Mouse (Mus musculus): ENCODE results near the gene Ergic2. TPM values are rescaled to one million over a fixed set of nuclear protein-coding genes. Genes with fewer than 3 reads are reported as not detected.

The Ergic2 gene
- polyA plus RNA-seq, 1 experiment from 2014 or later, result 235 TPM

DNA sequence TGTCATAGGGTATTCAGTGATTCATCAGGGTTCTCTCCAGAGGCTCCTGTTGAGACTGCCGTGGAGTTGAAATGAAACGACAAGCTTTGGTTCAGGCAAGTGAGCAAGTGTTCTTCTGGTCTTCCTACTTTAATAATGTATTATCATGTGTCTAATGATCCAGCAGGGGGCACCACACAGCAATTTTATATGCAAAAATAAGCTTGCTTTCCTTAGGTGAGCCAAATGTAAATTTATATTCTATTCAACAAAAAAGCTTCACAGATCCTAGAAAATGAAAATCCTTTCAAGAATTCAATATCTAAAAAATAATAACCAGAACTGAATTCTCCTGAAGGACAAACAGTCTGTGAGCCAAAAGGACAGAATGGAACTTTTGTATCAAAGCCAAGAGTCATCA lies 36.5 kb upstream of the Ergic2 start:
- 0 out of 2 replicates have a peak, but pooled peaks cover 2% of the 10 kb centered on the region for H3K4me1 ChIP-seq (ENCODE audit: control insufficient read depth, insufficient read depth, low read depth, low read length)
- ATAC-seq, result peak; percentile 62; the same call in 1 of the 2 replicates
- no peaks in the 10 kb centered on the region; the same call in 1 of the 2 replicates for H3K36me3 ChIP-seq (ENCODE audit: control insufficient read depth, insufficient read depth, low read length)
- H3K27ac ChIP-seq (ENCODE audit: low read depth, low read length), result peak overlapping the region; percentile 21; the same call in 1 of the 2 replicates
- no peak overlapping the region for H3K9ac ChIP-seq (ENCODE audit: low read depth, low read length)
- H3K4me2 ChIP-seq (ENCODE audit: low read length), result no peak overlapping the region
- 40% methylated on average over 2 of the region's 2 CpGs for WGBS
- no peaks in the 10 kb centered on the region for H3K27me3 ChIP-seq (replicated peaks; ENCODE audit: control insufficient read depth, insufficient read depth, low read length)
- no peaks in the 10 kb centered on the region for H3K9me3 ChIP-seq (ENCODE audit: control insufficient read depth, low read length)
- no peak overlapping the region for H3K4me3 ChIP-seq (ENCODE audit: low read length)

DNA sequence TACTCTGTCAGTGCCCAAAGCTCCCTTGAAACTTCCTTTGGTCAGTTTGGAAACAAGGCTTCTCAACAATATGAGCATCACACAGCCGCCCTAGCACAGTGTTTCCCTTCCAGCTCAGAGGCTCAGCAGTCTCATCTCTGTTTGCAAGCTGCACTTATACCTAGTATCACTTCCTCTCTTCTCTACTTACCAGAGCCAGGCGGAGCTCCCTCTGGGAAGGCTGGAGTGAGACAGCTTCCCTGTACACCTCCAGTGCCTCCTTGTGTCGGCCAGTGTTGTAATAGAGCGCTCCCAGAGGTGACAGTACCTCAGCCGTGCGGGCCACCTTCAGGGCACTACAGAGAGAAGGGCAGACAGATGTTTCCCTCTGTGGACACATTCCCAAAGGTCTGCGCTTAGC lies 34.4 kb upstream of the Ergic2 start:
- no peak for ATAC-seq
- no peak overlapping the region for H3K4me3 ChIP-seq (ENCODE audit: low read length)
- H3K4me2 ChIP-seq (ENCODE audit: low read length), result no peak overlapping the region
- WGBS, result 85% methylated on average over 7 of the region's 7 CpGs
- H3K27ac ChIP-seq (ENCODE audit: low read depth, low read length), result no peak overlapping the region
- no peak overlapping the region for H3K9ac ChIP-seq (ENCODE audit: low read depth, low read length)
- H3K36me3 ChIP-seq (ENCODE audit: control insufficient read depth, insufficient read depth, low read length), result no peaks in the 10 kb centered on the region; the same call in 1 of the 2 replicates
- 0 out of 2 replicates have a peak, but pooled peaks cover 2% of the 10 kb centered on the region for H3K4me1 ChIP-seq (ENCODE audit: control insufficient read depth, insufficient read depth, low read depth, low read length)
- no peaks in the 10 kb centered on the region for H3K9me3 ChIP-seq (ENCODE audit: control insufficient read depth, low read length)
- no peaks in the 10 kb centered on the region for H3K27me3 ChIP-seq (replicated peaks; ENCODE audit: control insufficient read depth, insufficient read depth, low read length)

DNA sequence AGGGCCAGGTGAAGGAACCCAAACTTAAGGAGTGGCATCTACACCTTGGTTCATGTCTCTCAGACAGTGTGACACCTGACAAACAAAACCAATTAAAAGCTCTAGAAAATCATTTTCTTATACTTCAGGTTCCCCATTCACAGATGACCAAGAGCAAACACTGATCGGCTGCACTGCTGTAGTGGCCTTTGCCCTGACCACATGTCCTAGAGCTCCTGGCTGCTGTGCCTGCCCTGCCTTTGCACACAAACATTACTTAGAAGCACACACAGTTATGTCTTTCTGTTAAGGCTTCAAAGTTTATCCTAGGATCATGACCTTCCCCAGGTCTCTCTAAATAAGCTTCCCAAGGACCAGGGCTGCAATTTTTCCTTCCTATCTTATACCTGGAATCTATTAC lies 32.7 kb upstream of the Ergic2 start:
- no peak for ATAC-seq
- Histone ChIP-seq H3K27ac (ENCODE audit: low read depth, low read length) (no peak overlapping the region), H3K4me2 (ENCODE audit: low read length) (no peak overlapping the region), H3K9me3 (ENCODE audit: control insufficient read depth, low read length) (no peaks in the 10 kb centered on the region), H3K9ac (ENCODE audit: low read depth, low read length) (no peak overlapping the region), H3K4me1 (ENCODE audit: control insufficient read depth, insufficient read depth, low read depth, low read length) (0 out of 2 replicates have a peak, but pooled peaks cover 2% of the 10 kb centered on the region), H3K36me3 (ENCODE audit: control insufficient read depth, insufficient read depth, low read length) (no peaks in the 10 kb centered on the region; the same call in 1 of the 2 replicates), H3K4me3 (ENCODE audit: low read length) (no peak overlapping the region), H3K27me3 (replicated peaks; ENCODE audit: control insufficient read depth, insufficient read depth, low read length) (no peaks in the 10 kb centered on the region)
- WGBS, result 67% methylated on average over 1 of the region's 1 CpGs

DNA sequence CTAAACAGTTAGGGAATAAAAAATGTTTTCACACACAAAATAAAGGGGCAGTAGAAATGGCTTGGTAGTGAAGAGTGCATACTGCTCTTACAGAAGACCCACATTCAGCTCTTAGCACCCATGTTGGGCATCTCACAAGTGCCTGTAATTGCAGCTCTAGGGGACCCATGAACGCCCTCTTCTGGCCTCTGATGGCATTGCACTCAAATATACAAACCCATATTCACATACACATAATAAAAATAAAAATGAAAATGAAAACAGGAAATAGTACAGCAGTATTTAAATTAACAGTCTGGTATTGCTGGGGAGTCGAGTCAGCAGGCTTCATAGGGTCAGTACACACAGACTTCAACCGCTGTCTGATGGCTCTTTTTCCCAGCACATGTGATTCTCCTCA lies 30.1 kb upstream of the Ergic2 start:
- WGBS, result 73% methylated on average over 3 of the region's 3 CpGs
- Histone ChIP-seq H3K4me1 (ENCODE audit: control insufficient read depth, insufficient read depth, low read depth, low read length) (no peaks in the 10 kb centered on the region), H3K9ac (ENCODE audit: low read depth, low read length) (no peak overlapping the region), H3K9me3 (ENCODE audit: control insufficient read depth, low read length) (no peaks in the 10 kb centered on the region), H3K27ac (ENCODE audit: low read depth, low read length) (no peak overlapping the region), H3K36me3 (ENCODE audit: control insufficient read depth, insufficient read depth, low read length) (no peaks in the 10 kb centered on the region; the same call in 1 of the 2 replicates), H3K4me2 (ENCODE audit: low read length) (no peak overlapping the region), H3K27me3 (replicated peaks; ENCODE audit: control insufficient read depth, insufficient read depth, low read length) (no peaks in the 10 kb centered on the region), H3K4me3 (ENCODE audit: low read length) (no peak overlapping the region)
- no peak for ATAC-seq

GRCm38 (mm10) chr6:148241685-148242084 lies 29.5 kb upstream of the Ergic2 start:
- no peaks in the 10 kb centered on the region for H3K27me3 ChIP-seq (replicated peaks; ENCODE audit: control insufficient read depth, insufficient read depth, low read length)

GRCm38 (mm10) chr6:148239311-148239710 lies 27.1 kb upstream of the Ergic2 start:
- no peak for ATAC-seq
- no peaks in the 10 kb centered on the region for H3K36me3 ChIP-seq (ENCODE audit: control insufficient read depth, insufficient read depth, low read length)
- H3K4me1 ChIP-seq (ENCODE audit: control insufficient read depth, insufficient read depth, low read depth, low read length), result no peaks in the 10 kb centered on the region
- WGBS, result 88% methylated on average over 1 of the region's 1 CpGs
- H3K27ac ChIP-seq (ENCODE audit: low read depth, low read length), result no peak overlapping the region
- H3K9me3 ChIP-seq (ENCODE audit: control insufficient read depth, low read length), result no peaks in the 10 kb centered on the region
- no peak overlapping the region for H3K9ac ChIP-seq (ENCODE audit: low read depth, low read length)
- no peak overlapping the region for H3K4me2 ChIP-seq (ENCODE audit: low read length)
- H3K4me3 ChIP-seq (ENCODE audit: low read length), result no peak overlapping the region
- H3K27me3 ChIP-seq (replicated peaks; ENCODE audit: control insufficient read depth, insufficient read depth, low read length), result no peaks in the 10 kb centered on the region

More at GRCm38 (mm10) chr6:148241685-148242084, 29.5 kb upstream of the Ergic2 start:
- Histone ChIP-seq H3K4me1 (ENCODE audit: control insufficient read depth, insufficient read depth, low read depth, low read length) (no peaks in the 10 kb centered on the region), H3K4me3 (ENCODE audit: low read length) (no peak overlapping the region), H3K9ac (ENCODE audit: low read depth, low read length) (no peak overlapping the region), H3K36me3 (ENCODE audit: control insufficient read depth, insufficient read depth, low read length) (no peaks in the 10 kb centered on the region; the same call in 1 of the 2 replicates), H3K4me2 (ENCODE audit: low read length) (no peak overlapping the region), H3K27ac (ENCODE audit: low read depth, low read length) (no peak overlapping the region), H3K9me3 (ENCODE audit: control insufficient read depth, low read length) (no peaks in the 10 kb centered on the region)
- WGBS, result 90% methylated on average over 5 of the region's 5 CpGs
- no peak for ATAC-seq

- Histone ChIP-seq H3K4me3 (ENCODE audit: low read length) (no peak overlapping the region), H3K27ac (ENCODE audit: low read depth, low read length) (no peak overlapping the region), H3K9ac (ENCODE audit: low read depth, low read length) (no peak overlapping the region), H3K9me3 (ENCODE audit: control insufficient read depth, low read length) (no peaks in the 10 kb centered on the region), H3K4me1 (ENCODE audit: control insufficient read depth, insufficient read depth, low read depth, low read length) (no peaks in the 10 kb centered on the region), H3K27me3 (replicated peaks; ENCODE audit: control insufficient read depth, insufficient read depth, low read length) (no peaks in the 10 kb centered on the region), H3K4me2 (ENCODE audit: low read length) (no peak overlapping the region), H3K36me3 (ENCODE audit: control insufficient read depth, insufficient read depth, low read length) (no peaks in the 10 kb centered on the region)
- ATAC-seq, result no peak
- 51% methylated on average over 5 of the region's 5 CpGs for WGBS
Observed at GRCm38 (mm10) chr6:148237453-148237852, 25.3 kb upstream of the Ergic2 start.

DNA sequence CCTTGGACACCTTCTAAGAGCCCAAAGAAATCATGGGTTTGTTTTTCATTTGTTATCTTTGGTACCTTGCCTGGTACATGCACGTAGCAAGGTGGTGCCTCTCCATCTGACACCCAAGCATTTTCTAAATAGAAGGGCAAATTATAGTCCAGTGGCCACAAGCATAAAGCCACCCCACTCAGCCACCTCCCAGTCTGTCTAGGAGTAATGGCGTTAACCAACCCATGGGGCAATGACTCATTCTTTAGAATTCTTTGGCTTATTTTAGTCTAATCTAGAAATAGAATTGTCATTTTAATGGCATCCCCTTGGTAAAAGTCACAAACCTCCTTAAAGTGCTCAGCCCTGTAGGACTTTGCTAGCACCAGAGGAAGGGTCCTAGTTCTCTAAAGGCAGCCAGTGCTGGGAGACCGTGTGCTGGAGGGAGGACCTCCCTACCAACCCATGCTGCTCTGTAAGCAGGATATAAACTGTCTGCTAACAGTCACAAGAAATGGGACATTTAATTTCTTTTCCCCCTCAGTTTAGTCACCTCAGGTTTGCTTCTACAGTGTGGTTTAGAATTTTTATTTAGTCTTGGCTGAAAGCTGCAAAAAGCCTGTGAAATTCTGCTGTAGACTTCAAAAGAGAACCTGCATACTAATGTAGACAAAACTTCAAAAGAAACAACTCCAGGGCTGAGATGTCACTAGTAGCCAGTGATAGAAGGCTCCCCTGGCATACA lies 22.1 kb upstream of the Ergic2 start:
- Histone ChIP-seq H3K27ac (ENCODE audit: low read depth, low read length) (no peak overlapping the region), H3K4me1 (ENCODE audit: control insufficient read depth, insufficient read depth, low read depth, low read length) (no peaks in the 10 kb centered on the region), H3K36me3 (ENCODE audit: control insufficient read depth, insufficient read depth, low read length) (no peaks in the 10 kb centered on the region), H3K4me2 (ENCODE audit: low read length) (no peak overlapping the region), H3K4me3 (ENCODE audit: low read length) (no peak overlapping the region), H3K9ac (ENCODE audit: low read depth, low read length) (no peak overlapping the region), H3K9me3 (ENCODE audit: control insufficient read depth, low read length) (no peaks in the 10 kb centered on the region), H3K27me3 (replicated peaks; ENCODE audit: control insufficient read depth, insufficient read depth, low read length) (no peaks in the 10 kb centered on the region)
- ATAC-seq, result no peak
- 83% methylated on average over 3 of the region's 3 CpGs for WGBS

DNA sequence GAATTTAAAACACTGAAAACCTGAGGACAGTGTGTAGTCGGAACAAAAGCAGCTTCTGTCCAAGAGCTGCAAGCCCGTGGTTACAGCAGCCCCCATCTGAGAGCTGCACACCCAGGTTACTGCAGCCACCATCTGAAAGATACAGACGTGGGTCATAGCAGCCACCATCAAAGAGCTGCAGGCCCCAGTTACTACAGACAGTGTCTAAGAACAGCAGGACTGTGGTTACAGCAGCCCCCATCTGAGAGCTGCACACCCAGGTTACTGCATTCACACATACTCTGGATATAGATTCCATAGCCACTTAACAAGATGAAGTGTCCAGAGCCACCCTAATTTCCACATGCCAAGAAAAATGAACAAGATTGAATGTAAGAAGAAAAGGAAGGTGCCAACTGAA lies 15.4 kb upstream of the Ergic2 start:
- 74% methylated on average over 3 of the region's 3 CpGs for WGBS
- no peaks in the 10 kb centered on the region for H3K9me3 ChIP-seq (ENCODE audit: control insufficient read depth, low read length)
- H3K9ac ChIP-seq (ENCODE audit: low read depth, low read length), result no peak overlapping the region
- no peaks in the 10 kb centered on the region for H3K27me3 ChIP-seq (replicated peaks; ENCODE audit: control insufficient read depth, insufficient read depth, low read length)
- H3K36me3 ChIP-seq (ENCODE audit: control insufficient read depth, insufficient read depth, low read length), result no peaks in the 10 kb centered on the region
- no peak overlapping the region for H3K4me2 ChIP-seq (ENCODE audit: low read length)
- no peak overlapping the region for H3K27ac ChIP-seq (ENCODE audit: low read depth, low read length)
- H3K4me3 ChIP-seq (ENCODE audit: low read length), result no peak overlapping the region
- ATAC-seq, result no peak
- H3K4me1 ChIP-seq (ENCODE audit: control insufficient read depth, insufficient read depth, low read depth, low read length), result no peaks in the 10 kb centered on the region

All from hindbrain, embryonic 16.5 days (tissue).